Mouse (Mus musculus) intestine, embryonic 14.5 days (tissue): Measurements from ENCODE around the gene Trio. TPM values are rescaled to one million over a fixed set of nuclear protein-coding genes. Genes with fewer than 3 reads are reported as not detected.

Experiments used
- ATAC-seq: fragments of 200-750 bp; cut with Nextera tagmentation; replicated peaks from 2 replicates; pipeline ENCODE4 v1.8.0; 2017; ENCODE audit warnings: low read depth, moderate number of reproducible peaks, moderate TSS enrichment, moderate library complexity; ENCODE audit not compliant: low FRiP score, low TSS enrichment
- DNase-seq: peaks from one replicate; pipeline ENCODE4 v3.0.0-alpha.2; 2018; ENCODE audit warnings: low spot score
- H3K27ac ChIP-seq: fragments of 300-500 bp; sonication (generic); 2 replicates; pipeline ENCODE4 v1.5.1; 2014; ENCODE audit warnings: low read depth, mild to moderate bottlenecking, control low read depth
- H3K27me3 ChIP-seq: fragments of 300-500 bp; sonication (generic); replicated peaks from 2 replicates; pipeline ENCODE4 v1.6.1; 2014; ENCODE audit warnings: low read length, control low read depth; ENCODE audit not compliant: control insufficient read depth, insufficient read depth
- H3K36me3 ChIP-seq: fragments of 300-500 bp; sonication (generic); 2 replicates; pipeline ENCODE4 v1.6.1; 2014; ENCODE audit warnings: low read length, control low read depth; ENCODE audit not compliant: control insufficient read depth, insufficient read depth
- H3K4me1 ChIP-seq: fragments of 300-500 bp; sonication (generic); replicated peaks from 2 replicates; pipeline ENCODE4 v1.6.1; 2014; ENCODE audit warnings: low read length, control low read depth, mixed read lengths; ENCODE audit not compliant: control insufficient read depth, insufficient read depth
- H3K4me2 ChIP-seq: fragments of 300-500 bp; sonication (generic); 2 replicates; pipeline ENCODE4 v1.6.1; 2014; ENCODE audit warnings: low read length
- H3K4me3 ChIP-seq: fragments of 300-500 bp; sonication (generic); 2 replicates; pipeline ENCODE4 v1.5.1; 2014; ENCODE audit warnings: low read depth, low read length, control low read depth, mixed read lengths
- H3K9ac ChIP-seq: fragments of 300-500 bp; sonication (generic); 2 replicates; pipeline ENCODE4 v1.6.1; 2014; ENCODE audit warnings: mild to moderate bottlenecking, low read length
- H3K9me3 ChIP-seq: fragments of 300-500 bp; sonication (generic); 2 replicates; pipeline ENCODE4 v1.6.1; 2016; ENCODE audit warnings: low read length, control low read depth; ENCODE audit not compliant: control insufficient read depth
- WGBS: fragments of 180-500 bp; shearing (Covaris S2); extraction: QIAGEN DNeasy Blood & Tissue Kit; methylation state at CpG from one replicate; pipeline ENCODE4 v1.1.7; 2014; 5-methylcytosine and 5-hydroxymethylcytosine counted together
- polyA plus RNA-seq: library from polyadenylated mRNA; unstranded; fragments of >200 nt; fragmentation: Nextera tagmentation; extraction: Ambion mirVana; gene quantifications from 2 replicates; pipeline ENCODE4 v1.2.1, GENCODE M21; 2014

The Trio gene
- polyA plus RNA-seq, 1 experiment from 2014 or later: 34.7 TPM

GRCm38 (mm10) chr15:28002515-28002914 lies 23.1 kb downstream of the Trio start:
- H3K4me1 ChIP-seq: peaks cover 34% of the 10 kb centered on the region
- H3K27ac ChIP-seq: no peak overlapping the region
- DNase-seq: no peak
- H3K4me2 ChIP-seq: no peak overlapping the region
- H3K4me3 ChIP-seq: no peak overlapping the region
- no peak for ATAC-seq
- WGBS: 75% methylated on average over 3 of the region's 3 CpGs
- no peak overlapping the region for H3K9ac ChIP-seq
- H3K9me3 ChIP-seq: no peaks in the 10 kb centered on the region
- H3K27me3 ChIP-seq: no peaks in the 10 kb centered on the region
- no peaks in the 10 kb centered on the region for H3K36me3 ChIP-seq

- H3K27me3 ChIP-seq: no peaks in the 10 kb centered on the region
- H3K4me1 ChIP-seq: peaks cover 38% of the 10 kb centered on the region
- H3K27ac ChIP-seq: no peak overlapping the region
- no peak overlapping the region for H3K4me2 ChIP-seq
- H3K36me3 ChIP-seq: no peaks in the 10 kb centered on the region
- 37% methylated on average over 4 of the region's 4 CpGs for WGBS
- no peaks in the 10 kb centered on the region for H3K9me3 ChIP-seq
- no peak overlapping the region for H3K4me3 ChIP-seq
- ATAC-seq (no peak; the same call in 1 of the 2 replicates), DNase-seq (no peak)
- H3K9ac ChIP-seq: no peak overlapping the region
These were observed 24.3 kb downstream of the Trio start for GRCm38 (mm10) chr15:28001299-28001698.

GRCm38 (mm10) chr15:27998621-27999359 lies 26.9 kb downstream of the Trio start:
- H3K4me3 ChIP-seq: no peak overlapping the region
- H3K4me1 ChIP-seq: peaks cover 37% of the 10 kb centered on the region
- no peaks in the 10 kb centered on the region for H3K36me3 ChIP-seq
- no peaks in the 10 kb centered on the region for H3K9me3 ChIP-seq
- H3K9ac ChIP-seq: no peak overlapping the region
- 0 out of 2 replicates have a peak overlapping the region, but pooled peaks have one; percentile 16 for H3K27ac ChIP-seq
- no peaks in the 10 kb centered on the region for H3K27me3 ChIP-seq
- DNase-seq (no peak), ATAC-seq (no peak)
- 16% methylated on average over 8 of the region's 8 CpGs for WGBS
- H3K4me2 ChIP-seq: no peak overlapping the region

- Histone ChIP-seq H3K4me3 (no peak overlapping the region), H3K27ac (no peak overlapping the region), H3K9ac (no peak overlapping the region), H3K36me3 (no peaks in the 10 kb centered on the region), H3K27me3 (no peaks in the 10 kb centered on the region), H3K4me1 (peaks cover 42% of the 10 kb centered on the region), H3K9me3 (no peaks in the 10 kb centered on the region), H3K4me2 (no peak overlapping the region)
- WGBS: 21% methylated on average over 8 of the region's 8 CpGs
- DNase-seq: no peak
- ATAC-seq: no peak
These were observed 27.7 kb downstream of the Trio start for GRCm38 (mm10) chr15:27997917-27998316.

- no peak overlapping the region for H3K27ac ChIP-seq
- no peaks in the 10 kb centered on the region for H3K27me3 ChIP-seq
- H3K4me3 ChIP-seq: no peak overlapping the region
- H3K4me2 ChIP-seq: no peak overlapping the region
- H3K4me1 ChIP-seq: peaks cover 47% of the 10 kb centered on the region
- H3K9ac ChIP-seq: no peak overlapping the region
- ATAC-seq (no peak), DNase-seq (no peak)
- no peaks in the 10 kb centered on the region for H3K9me3 ChIP-seq
- 45% methylated on average over 9 of the region's 9 CpGs for WGBS
- H3K36me3 ChIP-seq: no peaks in the 10 kb centered on the region
These were observed 28.2 kb downstream of the Trio start for GRCm38 (mm10) chr15:27997391-27997841.

GRCm38 (mm10) chr15:27996750-27997149 lies 28.9 kb downstream of the Trio start:
- Histone ChIP-seq H3K27me3 (no peaks in the 10 kb centered on the region), H3K27ac (no peak overlapping the region), H3K4me1 (peaks cover 54% of the 10 kb centered on the region), H3K36me3 (no peaks in the 10 kb centered on the region), H3K9me3 (no peaks in the 10 kb centered on the region), H3K4me3 (no peak overlapping the region), H3K9ac (no peak overlapping the region), H3K4me2 (no peak overlapping the region)
- ATAC-seq (no peak), DNase-seq (no peak)
- 89% methylated on average over 4 of the region's 4 CpGs for whole genome bisulfite sequencing

DNA sequence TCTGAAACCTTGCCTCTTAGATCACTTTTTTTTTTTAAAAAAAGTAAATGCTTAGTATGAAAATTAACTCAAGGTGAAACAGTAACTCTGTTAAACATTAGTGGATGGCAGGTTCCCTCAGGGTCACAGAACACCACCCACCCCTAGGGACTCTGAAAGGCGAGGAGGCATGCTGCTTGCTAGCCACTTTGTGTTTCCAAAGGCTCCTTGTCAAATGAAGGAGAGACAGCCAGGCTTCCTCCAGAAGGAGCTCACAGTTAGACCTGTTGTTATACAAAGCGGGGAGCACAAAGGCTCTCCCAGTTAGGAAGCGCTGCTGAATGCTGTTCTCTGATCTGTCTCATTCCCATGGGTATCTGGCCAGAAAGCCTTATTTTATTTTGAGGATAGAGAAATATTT lies 30.2 kb downstream of the Trio start:
- ATAC-seq (no peak), DNase-seq (no peak)
- no peak overlapping the region for H3K4me3 ChIP-seq
- H3K4me1 ChIP-seq: peaks cover 54% of the 10 kb centered on the region
- H3K36me3 ChIP-seq: no peaks in the 10 kb centered on the region
- no peaks in the 10 kb centered on the region for H3K27me3 ChIP-seq
- no peaks in the 10 kb centered on the region for H3K9me3 ChIP-seq
- H3K27ac ChIP-seq: no peak overlapping the region
- H3K9ac ChIP-seq: no peak overlapping the region
- 57% methylated on average over 3 of the region's 3 CpGs for WGBS
- H3K4me2 ChIP-seq: no peak overlapping the region

DNA sequence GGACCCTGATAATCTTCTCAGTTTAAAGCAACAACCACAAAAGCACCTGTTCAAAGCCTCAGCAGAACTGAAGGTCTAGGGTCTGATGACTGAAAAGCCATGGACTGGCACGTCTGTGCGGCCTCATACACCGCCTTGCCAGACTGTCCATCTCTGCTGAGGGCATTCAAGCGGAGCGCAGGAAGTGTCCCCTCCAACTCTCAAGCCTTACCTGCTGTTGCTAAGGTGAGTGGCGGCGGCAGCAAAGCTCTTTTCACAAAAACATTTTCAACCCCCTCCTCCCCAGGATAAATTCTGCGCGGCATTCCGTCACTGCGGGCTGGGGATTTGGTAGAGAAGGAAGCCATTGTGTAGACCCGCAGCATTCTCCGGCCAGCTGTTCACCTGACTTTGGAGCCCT lies 30.8 kb downstream of the Trio start:
- Histone ChIP-seq H3K4me2 (no peak overlapping the region), H3K9me3 (no peaks in the 10 kb centered on the region), H3K9ac (no peak overlapping the region), H3K27me3 (no peaks in the 10 kb centered on the region), H3K4me3 (no peak overlapping the region), H3K27ac (no peak overlapping the region), H3K36me3 (no peaks in the 10 kb centered on the region), H3K4me1 (peaks cover 54% of the 10 kb centered on the region)
- no peak for ATAC-seq
- no peak for DNase-seq
- 68% methylated on average over 13 of the region's 13 CpGs for WGBS

GRCm38 (mm10) chr15:27993528-27993927 lies 32.1 kb downstream of the Trio start:
- WGBS: 61% methylated on average over 7 of the region's 7 CpGs
- Histone ChIP-seq H3K4me1 (peaks cover 47% of the 10 kb centered on the region), H3K27ac (no peak overlapping the region)

More at GRCm38 (mm10) chr15:27993528-27993927, 32.1 kb downstream of the Trio start:
- Histone ChIP-seq H3K27me3 (no peaks in the 10 kb centered on the region), H3K9me3 (no peaks in the 10 kb centered on the region), H3K9ac (no peak overlapping the region), H3K4me3 (no peak overlapping the region), H3K36me3 (no peaks in the 10 kb centered on the region), H3K4me2 (no peak overlapping the region)
- ATAC-seq (no peak), DNase-seq (no peak)
